9 mouse cellular contexts compared by ENCODE assay signal in the genomic region with DNA sequence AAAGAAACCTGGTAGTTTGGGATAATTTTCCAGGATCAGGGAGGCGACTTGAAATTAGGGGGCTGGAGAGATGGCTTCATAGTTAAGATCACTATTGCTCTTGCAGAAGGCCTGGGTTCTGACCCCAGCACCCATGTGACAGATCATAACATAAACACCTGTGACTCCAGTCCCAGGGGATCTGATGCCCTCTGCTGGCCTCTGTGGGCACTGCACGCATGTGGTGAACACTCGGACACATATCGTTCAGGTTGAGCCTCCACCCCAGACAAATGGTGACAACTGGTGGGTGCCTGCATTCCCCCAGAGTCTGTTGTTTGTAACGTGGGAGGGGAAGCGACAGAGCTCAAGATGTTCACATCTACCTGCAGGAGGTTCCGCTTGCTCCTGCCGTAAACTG. TPM values are rescaled to one million over a fixed set of nuclear protein-coding genes. Genes with fewer than 3 reads are reported as not detected.
A peak's percentile ranks its signal among the peaks of the same experiment; 100 is the strongest.
DNase-seq lines count a peak whose midpoint lies in the region; ATAC-seq and TF ChIP-seq lines count a peak whose summit lies in the region.
"Had no signal": no experiment of that assay in that cellular context is flagged by ENCODE, and none has a peak within 500 bp of the region (broad histone marks: within the 10 kb centered on the region; RNA-seq: fewer than 3 reads in every experiment).

No protein-coding gene starts in this region.

- TF ChIP-seq EP300 in liver, embryonic 14.5 days (IDR thresholded peaks at IDR 0.05; ENCODE audit: low read depth) = no peak

- H3K4me3 ChIP-seq in liver, embryonic 14.5 days (ENCODE audit: insufficient read depth in 1 of 2, low read depth in 2 of 2, low read length in 2 of 2) = no peak overlapping the region
- no peak overlapping the region for H3K4me3 ChIP-seq in hindbrain, embryonic 11.5 days (ENCODE audit: low read depth, low read length)

- 83% methylated on average over 8 of the region's 8 CpGs for WGBS in liver, embryonic 14.5 days (ENCODE audit: insufficient replicate concordance)
- 96% methylated on average over 8 of the region's 8 CpGs for WGBS in hindbrain, embryonic 11.5 days

- peaks cover 0 to 17% of the 10 kb centered on the region in 2 experiments; a peak in 3 of 4 replicates for H3K4me1 ChIP-seq in liver, embryonic 14.5 days (replicated peaks; ENCODE audit: control insufficient read depth in 2 of 2, insufficient read depth in 2 of 2, low read length in 1 of 2)
- H3K4me1 ChIP-seq in hindbrain, embryonic 11.5 days (replicated peaks; ENCODE audit: control insufficient read depth, insufficient read depth, low read length) = peaks cover 5% of the 10 kb centered on the region; the same call in 1 of the 2 replicates

- DNase-seq in adrenal gland, postnatal 10 days = peak; percentile 33
- no peak for DNase-seq in adrenal gland, postnatal 25 days
- peak; percentile 55 to 61 for DNase-seq in kidney, postnatal 4 days
- DNase-seq in kidney, adult 9 months = no peak
- peak; percentile 68 for DNase-seq in ES-CJ7 (ENCODE audit: low read depth, low spot score)
- DNase-seq in liver, embryonic 14.5 days (ENCODE audit: low read depth in 3 of 3, low spot score in 3 of 3) = no peak
- no peak for DNase-seq in hindbrain, embryonic 11.5 days (ENCODE audit: low spot score)
- no peak for DNase-seq in right cerebral cortex, adult 2 months (ENCODE audit: low spot score in 2 of 2)

- no peaks in the 10 kb centered on the region for H3K9me3 ChIP-seq in liver, embryonic 14.5 days (ENCODE audit: control insufficient read depth, low read length)
- H3K9me3 ChIP-seq in hindbrain, embryonic 11.5 days (ENCODE audit: control insufficient read depth, low read length) = no peaks in the 10 kb centered on the region

- H3K36me3 ChIP-seq in liver, embryonic 14.5 days (replicated peaks; ENCODE audit: control insufficient read depth, insufficient read depth, low read depth) = peaks cover 5% of the 10 kb centered on the region; the same call in 1 of the 2 replicates
- 0 out of 2 replicates have a peak, but pooled peaks cover 5% of the 10 kb centered on the region for H3K36me3 ChIP-seq in hindbrain, embryonic 11.5 days (ENCODE audit: control insufficient read depth, insufficient read depth, low read length)

- no peak for ATAC-seq in liver, embryonic 14.5 days (ENCODE audit: insufficient read depth)
- ATAC-seq in hindbrain, embryonic 11.5 days (ENCODE audit: low FRiP score) = no peak
- ATAC-seq: forebrain, embryonic 16.5 days had no signal

- no peaks in the 10 kb centered on the region for H3K27me3 ChIP-seq in liver, embryonic 14.5 days (ENCODE audit: control insufficient read depth, insufficient read depth, low read length)
- no peaks in the 10 kb centered on the region for H3K27me3 ChIP-seq in hindbrain, embryonic 11.5 days (ENCODE audit: control insufficient read depth, insufficient read depth, low read length)

- no peak overlapping the region for H3K9ac ChIP-seq in liver, embryonic 14.5 days (replicated peaks)
- H3K9ac ChIP-seq in hindbrain, embryonic 11.5 days (ENCODE audit: low read depth, low read length) = no peak overlapping the region

- no peak overlapping the region for H3K27ac ChIP-seq in liver, embryonic 14.5 days
- no peak overlapping the region for H3K27ac ChIP-seq in hindbrain, embryonic 11.5 days (ENCODE audit: low read depth, low read length)

- TF ChIP-seq CTCF in liver, embryonic 14.5 days (IDR thresholded peaks at IDR 0.05; ENCODE audit: low read depth) = peak; percentile 90

- H3K4me2 ChIP-seq in liver, embryonic 14.5 days (ENCODE audit: low read depth) = no peak overlapping the region
- no peak overlapping the region for H3K4me2 ChIP-seq in hindbrain, embryonic 11.5 days (replicated peaks; ENCODE audit: low read depth, low read length)

RNA-seq across cellular contexts. Expression of a gene that starts 28.9 kb away (rescaled TPM):
- total RNA-seq in adrenal gland, postnatal 10 days (2021) = 1 to 10 TPM; 6.6 to 6.9 TPM
- total RNA-seq in adrenal gland, postnatal 25 days (2021) = 1.5 and 3.3 TPM in 2 replicates
- polyA plus RNA-seq in liver, embryonic 14.5 days (2012; rRNA removed) = 8.8 and 10.9 TPM in 2 replicates
- polyA plus RNA-seq in liver, embryonic 14.5 days (2014; fragmentation: Nextera tagmentation; extraction: Ambion mirVana) = 11.2 and 12.5 TPM in 2 replicates
- 0.96 and 1.0 TPM in 2 replicates for polyA plus RNA-seq in hindbrain, embryonic 11.5 days (2014; fragmentation: Nextera tagmentation; extraction: Ambion mirVana)

RNA-seq across cellular contexts. Expression of a gene that starts 47.3 kb away (rescaled TPM):
- 10 to 100 TPM; 66.4 to 78.9 TPM for total RNA-seq in adrenal gland, postnatal 10 days (2021)
- 43.3 and 52.6 TPM in 2 replicates for total RNA-seq in adrenal gland, postnatal 25 days (2021)
- 26.2 and 32.4 TPM in 2 replicates for polyA plus RNA-seq in liver, embryonic 14.5 days (2012; rRNA removed)
- 35.6 and 41.2 TPM in 2 replicates for polyA plus RNA-seq in liver, embryonic 14.5 days (2014; fragmentation: Nextera tagmentation; extraction: Ambion mirVana)
- polyA plus RNA-seq in hindbrain, embryonic 11.5 days (2014; fragmentation: Nextera tagmentation; extraction: Ambion mirVana) = 192 and 230 TPM in 2 replicates

Comparison
In these comparisons a context has a peak if more than half of its experiments do, and no peak if none do; other contexts are left out.
1. DNase-seq: peak in adrenal gland, postnatal 10 days (single experiment), kidney, postnatal 4 days (2 of 2) and ES-CJ7 (single experiment); none in adrenal gland, postnatal 25 days (single experiment), kidney, adult 9 months (single experiment), liver, embryonic 14.5 days (0 of 3), hindbrain, embryonic 11.5 days (single experiment) and right cerebral cortex, adult 2 months (0 of 2).